In the genomic region with DNA sequence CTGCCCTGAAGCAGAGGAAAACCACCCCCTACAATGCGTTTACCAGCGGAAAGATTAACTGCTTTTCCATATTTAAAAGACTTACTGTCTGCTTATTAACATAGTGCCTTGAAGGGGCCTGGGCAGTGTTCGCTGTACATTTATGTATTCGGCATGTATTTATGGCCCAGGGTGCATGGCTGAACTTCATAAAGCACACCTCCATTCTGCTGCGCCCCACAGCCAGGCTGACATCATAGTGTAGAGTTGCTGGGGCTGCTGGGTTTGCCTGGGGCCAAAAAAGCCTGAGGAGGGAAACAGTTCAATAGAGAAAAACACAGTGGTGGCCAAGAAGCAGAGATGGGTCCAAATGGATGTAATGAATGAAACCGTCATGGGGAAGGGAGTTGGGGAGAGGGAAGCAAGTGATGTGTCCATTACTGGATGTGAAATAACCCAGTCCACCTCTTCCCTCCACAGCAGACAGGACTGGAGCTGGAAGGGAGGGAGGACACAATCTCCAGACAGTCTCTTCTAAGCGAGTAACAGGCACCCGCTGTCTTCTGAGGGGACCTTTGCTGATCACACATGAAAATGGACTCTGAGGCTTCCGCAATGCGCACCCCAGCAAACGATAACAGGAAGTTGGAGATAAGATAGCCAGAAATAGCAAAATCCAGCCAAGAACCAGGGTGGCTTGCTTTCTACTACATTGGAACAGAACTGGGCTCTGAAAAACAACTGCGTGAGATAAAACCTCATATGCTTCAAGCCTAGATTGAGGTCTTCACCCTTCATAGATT, we compare ENCODE assay signal across 22 mouse cellular contexts.
DNase-seq lines count a peak whose midpoint lies in the region; ATAC-seq and TF ChIP-seq lines count a peak whose summit lies in the region.
"Had no signal": no experiment of that assay in that cellular context is flagged by ENCODE, and none has a peak within 500 bp of the region (broad histone marks: within the 10 kb centered on the region; RNA-seq: fewer than 3 reads in every experiment).

No protein-coding gene starts in this region.

- H3K27me3 ChIP-seq in embryonic facial prominence, embryonic 13.5 days: no peaks in the 10 kb centered on the region
- no peaks in the 10 kb centered on the region for H3K27me3 ChIP-seq in embryonic facial prominence, embryonic 10.5 days (replicated peaks; ENCODE audit: low read depth, poor library complexity, severe bottlenecking)
- H3K27me3 ChIP-seq in stomach, embryonic 16.5 days (ENCODE audit: control insufficient read depth, insufficient read depth, low read length): 0 out of 2 replicates have a peak, but pooled peaks cover 4% of the 10 kb centered on the region
- no peaks in the 10 kb centered on the region for H3K27me3 ChIP-seq in stomach, postnatal 0 days (ENCODE audit: control insufficient read depth, insufficient read depth, low read length)
- no peaks in the 10 kb centered on the region for H3K27me3 ChIP-seq in lung, postnatal 0 days (replicated peaks; ENCODE audit: insufficient read depth, low read length)
- H3K27me3 ChIP-seq: forebrain, embryonic 15.5 days; midbrain, embryonic 13.5 days; neural tube, embryonic 12.5 days had no signal

- no peaks in the 10 kb centered on the region for H3K36me3 ChIP-seq in embryonic facial prominence, embryonic 13.5 days
- no peaks in the 10 kb centered on the region for H3K36me3 ChIP-seq in embryonic facial prominence, embryonic 10.5 days (replicated peaks)
- no peaks in the 10 kb centered on the region for H3K36me3 ChIP-seq in stomach, embryonic 16.5 days (ENCODE audit: control insufficient read depth, insufficient read depth, low read length)
- no peaks in the 10 kb centered on the region for H3K36me3 ChIP-seq in stomach, postnatal 0 days (ENCODE audit: control insufficient read depth, insufficient read depth, low read length)
- H3K36me3 ChIP-seq in lung, postnatal 0 days (ENCODE audit: insufficient read depth, low read length): no peaks in the 10 kb centered on the region
- H3K36me3 ChIP-seq: forebrain, embryonic 15.5 days; heart, embryonic 15.5 days; midbrain, embryonic 13.5 days; neural tube, embryonic 12.5 days had no signal

- DNase-seq in embryonic facial prominence, embryonic 10.5 days (ENCODE audit: low spot score): no peak
- peak; percentile 2 for DNase-seq in kidney, adult 18-20 months
- no peak for DNase-seq in kidney, adult 11 months
- no peak for DNase-seq in stomach, postnatal 0 days (ENCODE audit: low spot score)
- no peak for DNase-seq in MN1 (ENCODE audit: low spot score)
- no peak for DNase-seq in lung, postnatal 0 days (ENCODE audit: low spot score)
- DNase-seq: adrenal gland, postnatal 10 days; cerebellum, adult 11 months; cerebellum, postnatal 10 days; gastrocnemius, postnatal 25 days; left cerebral cortex, postnatal 4 days; lung, postnatal 14 days; thymus, postnatal 14 days had no signal

- TF ChIP-seq CTCF in stomach, postnatal 0 days (IDR thresholded peaks at IDR 0.05; ENCODE audit: low read depth): no peak
- no peak for TF ChIP-seq CTCF in lung, postnatal 0 days (IDR thresholded peaks at IDR 0.05)

- no peak for TF ChIP-seq EP300 in stomach, postnatal 0 days (optimal IDR thresholded peaks at IDR 0.05)
- no peak for TF ChIP-seq EP300 in lung, postnatal 0 days (IDR thresholded peaks at IDR 0.05)

- peak overlapping the region; percentile 19; the same call in 1 of the 2 replicates for H3K27ac ChIP-seq in embryonic facial prominence, embryonic 13.5 days
- H3K27ac ChIP-seq in embryonic facial prominence, embryonic 10.5 days (replicated peaks): no peak overlapping the region
- no peak overlapping the region for H3K27ac ChIP-seq in stomach, embryonic 16.5 days (ENCODE audit: low read length)
- no peak overlapping the region for H3K27ac ChIP-seq in stomach, postnatal 0 days (replicated peaks)
- H3K27ac ChIP-seq in lung, postnatal 0 days (ENCODE audit: low read length): no peak overlapping the region
- H3K27ac ChIP-seq: forebrain, embryonic 15.5 days; heart, embryonic 15.5 days; left cerebral cortex, adult 2 months; liver, embryonic 14.5 days; midbrain, embryonic 13.5 days; neural tube, embryonic 12.5 days had no signal

- 76% methylated on average over 12 of the region's 12 CpGs for WGBS in embryonic facial prominence, embryonic 13.5 days
- 90% methylated on average over 12 of the region's 12 CpGs for WGBS in embryonic facial prominence, embryonic 10.5 days
- 66% methylated on average over 12 of the region's 12 CpGs for WGBS in stomach, embryonic 16.5 days
- 75% methylated on average over 12 of the region's 12 CpGs for WGBS in stomach, postnatal 0 days
- WGBS in lung, postnatal 0 days: 63% methylated on average over 12 of the region's 12 CpGs

- no peak overlapping the region for H3K9ac ChIP-seq in embryonic facial prominence, embryonic 13.5 days
- no peak overlapping the region for H3K9ac ChIP-seq in stomach, embryonic 16.5 days (ENCODE audit: low read length)
- H3K9ac ChIP-seq in stomach, postnatal 0 days (ENCODE audit: low read length): no peak overlapping the region
- H3K9ac ChIP-seq in lung, postnatal 0 days (replicated peaks; ENCODE audit: low read depth): no peak overlapping the region
- H3K9ac ChIP-seq: forebrain, embryonic 15.5 days; heart, embryonic 15.5 days; liver, embryonic 14.5 days; midbrain, embryonic 13.5 days; neural tube, embryonic 12.5 days had no signal

- H3K9me3 ChIP-seq in embryonic facial prominence, embryonic 13.5 days: no peaks in the 10 kb centered on the region
- no peaks in the 10 kb centered on the region for H3K9me3 ChIP-seq in embryonic facial prominence, embryonic 10.5 days
- no peaks in the 10 kb centered on the region for H3K9me3 ChIP-seq in stomach, embryonic 16.5 days (replicated peaks; ENCODE audit: control insufficient read depth, low read length)
- H3K9me3 ChIP-seq in stomach, postnatal 0 days (ENCODE audit: control insufficient read depth, low read length): no peaks in the 10 kb centered on the region
- no peaks in the 10 kb centered on the region for H3K9me3 ChIP-seq in lung, postnatal 0 days (ENCODE audit: low read length)
- H3K9me3 ChIP-seq: forebrain, embryonic 15.5 days; heart, embryonic 15.5 days; midbrain, embryonic 13.5 days; neural tube, embryonic 12.5 days had no signal

- H3K4me2 ChIP-seq in embryonic facial prominence, embryonic 13.5 days: no peak overlapping the region
- no peak overlapping the region for H3K4me2 ChIP-seq in stomach, embryonic 16.5 days (ENCODE audit: low read depth, low read length)
- H3K4me2 ChIP-seq in stomach, postnatal 0 days (replicated peaks; ENCODE audit: low read depth): no peak overlapping the region
- no peak overlapping the region for H3K4me2 ChIP-seq in lung, postnatal 0 days (replicated peaks; ENCODE audit: low read depth, low read length)
- H3K4me2 ChIP-seq: forebrain, embryonic 15.5 days; heart, embryonic 15.5 days; midbrain, embryonic 13.5 days; neural tube, embryonic 12.5 days had no signal

- H3K4me3 ChIP-seq in embryonic facial prominence, embryonic 13.5 days: no peak overlapping the region
- H3K4me3 ChIP-seq in embryonic facial prominence, embryonic 10.5 days: no peak overlapping the region
- H3K4me3 ChIP-seq in stomach, embryonic 16.5 days (replicated peaks; ENCODE audit: low read length): no peak overlapping the region
- no peak overlapping the region for H3K4me3 ChIP-seq in stomach, postnatal 0 days (ENCODE audit: low read depth, low read length)
- no peak overlapping the region for H3K4me3 ChIP-seq in lung, postnatal 0 days (ENCODE audit: low read depth, low read length)
- H3K4me3 ChIP-seq: forebrain, embryonic 15.5 days; heart, embryonic 15.5 days; left cerebral cortex, adult 2 months; midbrain, embryonic 13.5 days; neural tube, embryonic 12.5 days had no signal

- ATAC-seq in embryonic facial prominence, embryonic 13.5 days (ENCODE audit: insufficient number of reproducible peaks, insufficient read depth, low FRiP score, low TSS enrichment, low read depth): no peak
- ATAC-seq in stomach, embryonic 16.5 days (ENCODE audit: insufficient read depth, low FRiP score): peak; percentile 53
- no peak for ATAC-seq in stomach, postnatal 0 days (ENCODE audit: low FRiP score, low TSS enrichment)
- no peak for ATAC-seq in lung, postnatal 0 days
- ATAC-seq: activated CD4-positive, CD25-positive, alpha-beta regulatory T cell, adult 4 months; forebrain, embryonic 15.5 days; midbrain, embryonic 13.5 days had no signal

- H3K4me1 ChIP-seq in embryonic facial prominence, embryonic 13.5 days: peaks cover 14% of the 10 kb centered on the region; the same call in 1 of the 2 replicates
- 0 out of 2 replicates have a peak, but pooled peaks cover 6% of the 10 kb centered on the region for H3K4me1 ChIP-seq in embryonic facial prominence, embryonic 10.5 days
- H3K4me1 ChIP-seq in stomach, embryonic 16.5 days (ENCODE audit: control insufficient read depth, insufficient read depth, low read length): no peaks in the 10 kb centered on the region
- H3K4me1 ChIP-seq in stomach, postnatal 0 days (replicated peaks; ENCODE audit: control insufficient read depth, insufficient read depth): no peaks in the 10 kb centered on the region
- H3K4me1 ChIP-seq in lung, postnatal 0 days (ENCODE audit: insufficient read depth, low read depth, low read length): no peaks in the 10 kb centered on the region
- H3K4me1 ChIP-seq: neural tube, embryonic 12.5 days had no signal
